Comparison of ENCODE assay signal across 16 mouse cellular contexts in genomic region chr17:47601389-47601755, GRCm38 (mm10). TPM values are rescaled to one million over a fixed set of nuclear protein-coding genes. Genes with fewer than 3 reads are reported as not detected.
A peak's percentile ranks its signal among the peaks of the same experiment; 100 is the strongest.
DNase-seq lines count a peak whose midpoint lies in the region; ATAC-seq and TF ChIP-seq lines count a peak whose summit lies in the region.
"Had no signal": no experiment of that assay in that cellular context is flagged by ENCODE, and none has a peak within 500 bp of the region (broad histone marks: within the 10 kb centered on the region; RNA-seq: fewer than 3 reads in every experiment).

No protein-coding gene starts in this region.

- H3K27me3 ChIP-seq in heart, embryonic 13.5 days (replicated peaks): no peaks in the 10 kb centered on the region
- no peaks in the 10 kb centered on the region for H3K27me3 ChIP-seq in spleen, adult 2 months (ENCODE audit: control insufficient read depth, insufficient read depth, low read length)
- no peaks in the 10 kb centered on the region for H3K27me3 ChIP-seq in liver, embryonic 13.5 days
- H3K27me3 ChIP-seq: neural tube, embryonic 15.5 days had no signal

- H3K36me3 ChIP-seq in heart, embryonic 13.5 days: peaks cover 99% of the 10 kb centered on the region
- peaks cover 30% of the 10 kb centered on the region for H3K36me3 ChIP-seq in spleen, adult 2 months (ENCODE audit: control insufficient read depth, insufficient read depth, low read length)
- peaks cover 98% of the 10 kb centered on the region for H3K36me3 ChIP-seq in liver, embryonic 13.5 days

- peak overlapping the region; percentile 76 for H3K27ac ChIP-seq in heart, embryonic 13.5 days (replicated peaks)
- H3K27ac ChIP-seq in spleen, adult 2 months (ENCODE audit: insufficient read depth, low read length): peak overlapping the region; percentile 73
- peak overlapping the region; percentile 100; the same call in 1 of the 2 replicates for H3K27ac ChIP-seq in liver, embryonic 13.5 days
- H3K27ac ChIP-seq: layer of hippocampus, adult 2 months; left cerebral cortex, adult 2 months had no signal

- H3K4me1 ChIP-seq in heart, embryonic 13.5 days: peaks cover 27% of the 10 kb centered on the region
- H3K4me1 ChIP-seq in spleen, adult 2 months (ENCODE audit: control insufficient read depth, insufficient read depth, insufficient read length): peaks cover 28% of the 10 kb centered on the region
- peaks cover 57% of the 10 kb centered on the region for H3K4me1 ChIP-seq in liver, embryonic 13.5 days (replicated peaks)

- TF ChIP-seq CTCF in spleen, adult 2 months (IDR thresholded peaks at IDR 0.05; ENCODE audit: extremely low read depth, insufficient read depth, insufficient read length, insufficient replicate concordance): no peak

- TF ChIP-seq POLR2A in spleen, adult 2 months (IDR thresholded peaks at IDR 0.05; ENCODE audit: low read depth, low read length): no peak

- no peaks in the 10 kb centered on the region for H3K9me3 ChIP-seq in heart, embryonic 13.5 days
- H3K9me3 ChIP-seq in liver, embryonic 13.5 days (replicated peaks): no peaks in the 10 kb centered on the region
- H3K9me3 ChIP-seq: neural tube, embryonic 15.5 days had no signal

- no peak overlapping the region for H3K4me3 ChIP-seq in heart, embryonic 13.5 days
- H3K4me3 ChIP-seq in spleen, adult 2 months (ENCODE audit: extremely low read depth, insufficient read depth, insufficient read length): no peak overlapping the region
- no peak overlapping the region for H3K4me3 ChIP-seq in liver, embryonic 13.5 days (replicated peaks)
- H3K4me3 ChIP-seq: layer of hippocampus, adult 2 months; left cerebral cortex, adult 2 months; neural tube, embryonic 15.5 days had no signal

- DNase-seq in heart, adult 8-10 months (ENCODE audit: low spot score): no peak
- no peak for DNase-seq in spleen, adult 2 months (ENCODE audit: low read depth in 1 of 2, low spot score in 2 of 2)
- DNase-seq in spleen, adult 18-20 months: no peak
- DNase-seq in liver, embryonic 13.5 days: no peak
- peak; percentile 17 to 59 for DNase-seq in thymus, postnatal 36 days
- no peak for DNase-seq in yolk sac, embryonic 10.5 days (ENCODE audit: low spot score)
- DNase-seq in Muller cell, postnatal 12 days (ENCODE audit: inconsistent ontology term): no peak
- DNase-seq: cerebellum, postnatal 25 days; gastrocnemius, postnatal 36 days; heart, postnatal 4 days; lung, postnatal 36 days had no signal

- no peak for ATAC-seq in heart, embryonic 13.5 days (ENCODE audit: extremely low read depth, insufficient number of reproducible peaks, low FRiP score, low TSS enrichment)
- ATAC-seq in liver, embryonic 13.5 days (ENCODE audit: low read depth): no peak

- no peak overlapping the region for H3K9ac ChIP-seq in heart, embryonic 13.5 days
- H3K9ac ChIP-seq in liver, embryonic 13.5 days: no peak overlapping the region
- H3K9ac ChIP-seq: neural tube, embryonic 15.5 days had no signal

- H3K4me2 ChIP-seq in heart, embryonic 13.5 days: no peak overlapping the region
- no peak overlapping the region for H3K4me2 ChIP-seq in liver, embryonic 13.5 days
- H3K4me2 ChIP-seq: midbrain, embryonic 11.5 days; neural tube, embryonic 15.5 days had no signal

- 87% methylated on average over 10 of the region's 10 CpGs for WGBS in heart, embryonic 13.5 days
- WGBS in spleen, adult 2 months: 80% methylated on average over 10 of the region's 10 CpGs
- WGBS in liver, embryonic 13.5 days (ENCODE audit: insufficient replicate concordance): 88% methylated on average over 10 of the region's 10 CpGs

RNA-seq across cellular contexts. Expression of gene Bysl, which starts 9.9 kb away (rescaled TPM):
- 24.1 and 24.8 TPM in 2 replicates for polyA plus RNA-seq in heart, embryonic 13.5 days (2015; fragmentation: Nextera tagmentation; extraction: Ambion mirVana)
- total RNA-seq in heart, adult 8-10 months (2022): 10 to 100 TPM; 14.2 to 16.9 (median 15.9) TPM
- 5.8 and 7.5 TPM in 2 replicates for polyA plus RNA-seq in spleen, adult 2 months (2012; rRNA removed)
- 28.0 and 28.4 TPM in 2 replicates for polyA plus RNA-seq in liver, embryonic 13.5 days (2015; fragmentation: Nextera tagmentation; extraction: Ambion mirVana)

RNA-seq across cellular contexts. Expression of gene Med20, which starts 10.0 kb away (rescaled TPM):
- 25.1 and 27.5 TPM in 2 replicates for polyA plus RNA-seq in heart, embryonic 13.5 days (2015; fragmentation: Nextera tagmentation; extraction: Ambion mirVana)
- total RNA-seq in heart, adult 8-10 months (2022): 10 to 100 TPM; 15.7 to 19.9 (median 18.1) TPM
- 18.8 and 20.6 TPM in 2 replicates for polyA plus RNA-seq in spleen, adult 2 months (2012; rRNA removed)
- polyA plus RNA-seq in liver, embryonic 13.5 days (2015; fragmentation: Nextera tagmentation; extraction: Ambion mirVana): 26.0 and 26.1 TPM in 2 replicates

RNA-seq across cellular contexts. Expression of gene Gm20517, which starts 10.0 kb away (rescaled TPM):
- polyA plus RNA-seq in heart, embryonic 13.5 days (2015; fragmentation: Nextera tagmentation; extraction: Ambion mirVana): 1.2 and 2.1 TPM in 2 replicates
- total RNA-seq in heart, adult 8-10 months (2022): 1 to 10 TPM in 3 of 4 experiments, under 1 TPM in 1; 0.35 to 5.1 (median 2.0) TPM
- polyA plus RNA-seq in spleen, adult 2 months (2012; rRNA removed): 0.39 and 1.2 TPM in 2 replicates
- polyA plus RNA-seq in liver, embryonic 13.5 days (2015; fragmentation: Nextera tagmentation; extraction: Ambion mirVana): 1.8 TPM in 2 replicates

RNA-seq across cellular contexts. Expression of gene Usp49, which starts 29.1 kb away (rescaled TPM):
- 2.6 and 3.3 TPM in 2 replicates for polyA plus RNA-seq in heart, embryonic 13.5 days (2015; fragmentation: Nextera tagmentation; extraction: Ambion mirVana)
- total RNA-seq in heart, adult 8-10 months (2022): 1 to 10 TPM; 3.4 to 4.6 (median 3.7) TPM
- polyA plus RNA-seq in spleen, adult 2 months (2012; rRNA removed): 4.5 and 4.6 TPM in 2 replicates
- polyA plus RNA-seq in liver, embryonic 13.5 days (2015; fragmentation: Nextera tagmentation; extraction: Ambion mirVana): 3.3 and 4.1 TPM in 2 replicates

Comparison
In these comparisons a context has a peak if more than half of its experiments do, and no peak if none do; other contexts are left out.
1. DNase-seq: peak in thymus, postnatal 36 days (2 of 2); none in heart, adult 8-10 months (single experiment), spleen, adult 2 months (0 of 2), spleen, adult 18-20 months (0 of 2), liver, embryonic 13.5 days (single experiment), yolk sac, embryonic 10.5 days (single experiment) and Muller cell, postnatal 12 days (single experiment).
2. Peak in every context shown above with its lines, with median percentiles within 50 percentile points of each other: H3K27ac ChIP-seq.